Mouse (Mus musculus): ENCODE data around the gene Hydin.

Gene Hydin

GRCm38 (mm10) chr8:110643177-110643576 lies 376.4 kb downstream of the Hydin start:
- DNase-seq: peak; percentile 42 to 63

- DNase-seq: no peak
Observed at GRCm38 (mm10) chr8:110644422-110644821, 377.6 kb downstream of the Hydin start.

- no peak for DNase-seq
Observed at GRCm38 (mm10) chr8:110644901-110645300, 378.1 kb downstream of the Hydin start.

GRCm38 (mm10) chr8:110645340-110645739 lies 378.6 kb downstream of the Hydin start:
- DNase-seq: no peak

GRCm38 (mm10) chr8:110646064-110646463 lies 379.3 kb downstream of the Hydin start:
- DNase-seq: peak; percentile 86 to 87

- DNase-seq: no peak
Observed at GRCm38 (mm10) chr8:110648577-110648976, 381.8 kb downstream of the Hydin start.

- no peak for DNase-seq
Observed at GRCm38 (mm10) chr8:110649286-110649685, 382.5 kb downstream of the Hydin start.

GRCm38 (mm10) chr8:110650838-110651237 lies 384.1 kb downstream of the Hydin start:
- peak in 1 of 2 experiments; percentile 31 for DNase-seq

- no peak for DNase-seq
Observed at GRCm38 (mm10) chr8:110651847-110652246, 385.1 kb downstream of the Hydin start.

GRCm38 (mm10) chr8:110654075-110655060 lies 387.6 kb downstream of the Hydin start:
- DNase-seq: no peak

GRCm38 (mm10) chr8:110655827-110656226 lies 389.1 kb downstream of the Hydin start:
- no peak for DNase-seq

GRCm38 (mm10) chr8:110657661-110658060 lies 390.9 kb downstream of the Hydin start:
- DNase-seq: no peak

Measured in kidney, postnatal 4 days (tissue).